Mouse (Mus musculus) lung, postnatal 0 days (tissue): Measurements from ENCODE around the gene Ccdc27.

Source experiments
- CTCF ChIP-seq: IDR thresholded peaks from 2 replicates; pipeline ENCODE4 v1.5.1; 2016; ENCODE audit warnings: antibody characterized with exemption, mild to moderate bottlenecking
- EP300 ChIP-seq: IDR thresholded peaks from 2 replicates; pipeline ENCODE4 v1.6.1; 2016; ENCODE audit warnings: antibody characterized with exemption, mild to moderate bottlenecking, control low read depth

GRCm38 (mm10) chr4:154051401-154051800 is 8.9 kb upstream of the Ccdc27 start:
- no peak for TF ChIP-seq CTCF
- TF ChIP-seq EP300 = no peak
